Mouse (Mus musculus): ENCODE measurements around the gene Fgfr2. TPM values are rescaled to one million over a fixed set of nuclear protein-coding genes. Genes with fewer than 3 reads are reported as not detected.

Gene Fgfr2
- polyA plus RNA-seq, 1 experiment from 2014 or later: 93.4 TPM

GRCm38 (mm10) chr7:130303464-130303863, 2819.7 kb downstream of the Fgfr2 start:
- H3K9ac ChIP-seq (ENCODE audit: low read length): no peak overlapping the region
- WGBS: 48% methylated on average over 8 of the region's 8 CpGs
- no peak overlapping the region for H3K4me2 ChIP-seq (ENCODE audit: low read depth, low read length)
- no peaks in the 10 kb centered on the region for H3K27me3 ChIP-seq (ENCODE audit: control insufficient read depth, insufficient read depth, low read length)
- no peaks in the 10 kb centered on the region for H3K4me1 ChIP-seq (ENCODE audit: control insufficient read depth, insufficient read depth, low read length)
- no peaks in the 10 kb centered on the region for H3K9me3 ChIP-seq (replicated peaks; ENCODE audit: control insufficient read depth, low read length)
- ATAC-seq (ENCODE audit: insufficient read depth, low FRiP score): no peak
- H3K36me3 ChIP-seq (ENCODE audit: control insufficient read depth, insufficient read depth, low read length): no peaks in the 10 kb centered on the region
- H3K4me3 ChIP-seq (replicated peaks; ENCODE audit: low read length): no peak overlapping the region
- no peak overlapping the region for H3K27ac ChIP-seq (ENCODE audit: low read length)

- no peak overlapping the region for H3K27ac ChIP-seq (ENCODE audit: low read length)
- WGBS: 91% methylated on average over 3 of the region's 3 CpGs
- H3K36me3 ChIP-seq (ENCODE audit: control insufficient read depth, insufficient read depth, low read length): no peaks in the 10 kb centered on the region
- H3K27me3 ChIP-seq (ENCODE audit: control insufficient read depth, insufficient read depth, low read length): no peaks in the 10 kb centered on the region
- no peak overlapping the region for H3K4me2 ChIP-seq (ENCODE audit: low read depth, low read length)
- H3K9me3 ChIP-seq (replicated peaks; ENCODE audit: control insufficient read depth, low read length): no peaks in the 10 kb centered on the region
- H3K4me1 ChIP-seq (ENCODE audit: control insufficient read depth, insufficient read depth, low read length): no peaks in the 10 kb centered on the region
- H3K9ac ChIP-seq (ENCODE audit: low read length): no peak overlapping the region
- H3K4me3 ChIP-seq (replicated peaks; ENCODE audit: low read length): no peak overlapping the region
- no peak for ATAC-seq (ENCODE audit: insufficient read depth, low FRiP score)
These were observed 2822.5 kb downstream of the Fgfr2 start for GRCm38 (mm10) chr7:130300606-130301005.

- WGBS: 54% methylated on average over 3 of the region's 3 CpGs
These were observed 2824.1 kb downstream of the Fgfr2 start for GRCm38 (mm10) chr7:130298926-130299594.

GRCm38 (mm10) chr7:130291179-130291578, 2832.0 kb downstream of the Fgfr2 start:
- WGBS: 83% methylated on average over 6 of the region's 6 CpGs
- H3K27ac ChIP-seq (ENCODE audit: low read length): peak overlapping the region; percentile 19; the same call in 1 of the 2 replicates

More at GRCm38 (mm10) chr7:130298926-130299594, 2824.1 kb downstream of the Fgfr2 start:
- ATAC-seq (ENCODE audit: insufficient read depth, low FRiP score): no peak
- H3K36me3 ChIP-seq (ENCODE audit: control insufficient read depth, insufficient read depth, low read length): no peaks in the 10 kb centered on the region
- no peak overlapping the region for H3K4me3 ChIP-seq (replicated peaks; ENCODE audit: low read length)
- no peak overlapping the region for H3K27ac ChIP-seq (ENCODE audit: low read length)
- no peaks in the 10 kb centered on the region for H3K4me1 ChIP-seq (ENCODE audit: control insufficient read depth, insufficient read depth, low read length)
- no peaks in the 10 kb centered on the region for H3K9me3 ChIP-seq (replicated peaks; ENCODE audit: control insufficient read depth, low read length)
- H3K4me2 ChIP-seq (ENCODE audit: low read depth, low read length): no peak overlapping the region
- H3K9ac ChIP-seq (ENCODE audit: low read length): no peak overlapping the region
- no peaks in the 10 kb centered on the region for H3K27me3 ChIP-seq (ENCODE audit: control insufficient read depth, insufficient read depth, low read length)

GRCm38 (mm10) chr7:130289428-130289790, 2833.7 kb downstream of the Fgfr2 start:
- Histone ChIP-seq H3K27ac (ENCODE audit: low read length) (peak overlapping the region; percentile 72), H3K4me2 (ENCODE audit: low read depth, low read length) (no peak overlapping the region), H3K27me3 (ENCODE audit: control insufficient read depth, insufficient read depth, low read length) (no peaks in the 10 kb centered on the region), H3K36me3 (ENCODE audit: control insufficient read depth, insufficient read depth, low read length) (no peaks in the 10 kb centered on the region), H3K4me3 (replicated peaks; ENCODE audit: low read length) (no peak overlapping the region), H3K4me1 (ENCODE audit: control insufficient read depth, insufficient read depth, low read length) (peaks cover 20% of the 10 kb centered on the region), H3K9me3 (replicated peaks; ENCODE audit: control insufficient read depth, low read length) (no peaks in the 10 kb centered on the region), H3K9ac (ENCODE audit: low read length) (peak overlapping the region; percentile 33; the same call in 1 of the 2 replicates)
- ATAC-seq (ENCODE audit: insufficient read depth, low FRiP score): no peak
- 56% methylated on average over 9 of the region's 9 CpGs for WGBS

More at GRCm38 (mm10) chr7:130291179-130291578, 2832.0 kb downstream of the Fgfr2 start:
- Histone ChIP-seq H3K4me1 (ENCODE audit: control insufficient read depth, insufficient read depth, low read length) (peaks cover 20% of the 10 kb centered on the region), H3K9me3 (replicated peaks; ENCODE audit: control insufficient read depth, low read length) (no peaks in the 10 kb centered on the region), H3K4me2 (ENCODE audit: low read depth, low read length) (no peak overlapping the region), H3K36me3 (ENCODE audit: control insufficient read depth, insufficient read depth, low read length) (no peaks in the 10 kb centered on the region), H3K9ac (ENCODE audit: low read length) (no peak overlapping the region), H3K27me3 (ENCODE audit: control insufficient read depth, insufficient read depth, low read length) (no peaks in the 10 kb centered on the region), H3K4me3 (replicated peaks; ENCODE audit: low read length) (no peak overlapping the region)
- ATAC-seq (ENCODE audit: insufficient read depth, low FRiP score): no peak

- no peak overlapping the region for H3K4me2 ChIP-seq (ENCODE audit: low read depth, low read length)
- peaks cover 20% of the 10 kb centered on the region for H3K4me1 ChIP-seq (ENCODE audit: control insufficient read depth, insufficient read depth, low read length)
- ATAC-seq (ENCODE audit: insufficient read depth, low FRiP score): peak; percentile 53; the same call in 1 of the 2 replicates
- no peak overlapping the region for H3K9ac ChIP-seq (ENCODE audit: low read length)
- H3K4me3 ChIP-seq (replicated peaks; ENCODE audit: low read length): no peak overlapping the region
- no peaks in the 10 kb centered on the region for H3K9me3 ChIP-seq (replicated peaks; ENCODE audit: control insufficient read depth, low read length)
- H3K27ac ChIP-seq (ENCODE audit: low read length): peak overlapping the region; percentile 72
- no peaks in the 10 kb centered on the region for H3K27me3 ChIP-seq (ENCODE audit: control insufficient read depth, insufficient read depth, low read length)
- 45% methylated on average over 11 of the region's 11 CpGs for WGBS
- H3K36me3 ChIP-seq (ENCODE audit: control insufficient read depth, insufficient read depth, low read length): no peaks in the 10 kb centered on the region
These were observed 2834.3 kb downstream of the Fgfr2 start for GRCm38 (mm10) chr7:130288719-130289427.

- H3K4me2 ChIP-seq (ENCODE audit: low read depth, low read length): no peak overlapping the region
- WGBS: 43% methylated on average over 7 of the region's 7 CpGs
- ATAC-seq (ENCODE audit: insufficient read depth, low FRiP score): peak; percentile 20; the same call in 1 of the 2 replicates
These were observed 2834.9 kb downstream of the Fgfr2 start for GRCm38 (mm10) chr7:130288248-130288647.

GRCm38 (mm10) chr7:130278738-130279705, 2844.1 kb downstream of the Fgfr2 start:
- H3K4me2 ChIP-seq (ENCODE audit: low read depth, low read length): no peak overlapping the region
- ATAC-seq (ENCODE audit: insufficient read depth, low FRiP score): no peak
- H3K9ac ChIP-seq (ENCODE audit: low read length): no peak overlapping the region
- H3K4me1 ChIP-seq (ENCODE audit: control insufficient read depth, insufficient read depth, low read length): peaks cover 19% of the 10 kb centered on the region
- 40% methylated on average over 19 of the region's 19 CpGs for WGBS
- no peaks in the 10 kb centered on the region for H3K36me3 ChIP-seq (ENCODE audit: control insufficient read depth, insufficient read depth, low read length)
- peak overlapping the region; percentile 35 for H3K27ac ChIP-seq (ENCODE audit: low read length)
- no peak overlapping the region for H3K4me3 ChIP-seq (replicated peaks; ENCODE audit: low read length)
- H3K27me3 ChIP-seq (ENCODE audit: control insufficient read depth, insufficient read depth, low read length): no peaks in the 10 kb centered on the region
- no peaks in the 10 kb centered on the region for H3K9me3 ChIP-seq (replicated peaks; ENCODE audit: control insufficient read depth, low read length)

More at GRCm38 (mm10) chr7:130288248-130288647, 2834.9 kb downstream of the Fgfr2 start:
- Histone ChIP-seq H3K4me3 (replicated peaks; ENCODE audit: low read length) (no peak overlapping the region), H3K9ac (ENCODE audit: low read length) (no peak overlapping the region), H3K36me3 (ENCODE audit: control insufficient read depth, insufficient read depth, low read length) (no peaks in the 10 kb centered on the region), H3K27ac (ENCODE audit: low read length) (peak overlapping the region; percentile 72), H3K4me1 (ENCODE audit: control insufficient read depth, insufficient read depth, low read length) (peaks cover 20% of the 10 kb centered on the region), H3K27me3 (ENCODE audit: control insufficient read depth, insufficient read depth, low read length) (no peaks in the 10 kb centered on the region), H3K9me3 (replicated peaks; ENCODE audit: control insufficient read depth, low read length) (no peaks in the 10 kb centered on the region)

Measured in stomach, embryonic 16.5 days (tissue).